ENCODE assay signal across 8 mouse cellular contexts in genomic region chr10:110992047-110992431, GRCm38 (mm10). TPM values are rescaled to one million over a fixed set of nuclear protein-coding genes. Genes with fewer than 3 reads are reported as not detected.
DNase-seq lines count a peak whose midpoint lies in the region; ATAC-seq and TF ChIP-seq lines count a peak whose summit lies in the region.

No protein-coding gene starts in this region.

- TF ChIP-seq EP300 in liver, postnatal 0 days (IDR thresholded peaks at IDR 0.05; ENCODE audit: low read depth): peak; percentile 83

- no peak for TF ChIP-seq CTCF in liver, postnatal 0 days (IDR thresholded peaks at IDR 0.05; ENCODE audit: low read depth)

- H3K4me1 ChIP-seq in intestine, embryonic 15.5 days (replicated peaks): 0 out of 2 replicates have a peak, but pooled peaks cover 5% of the 10 kb centered on the region
- H3K4me1 ChIP-seq in liver, postnatal 0 days (ENCODE audit: insufficient read depth): peaks cover 15% of the 10 kb centered on the region

- H3K4me3 ChIP-seq in intestine, embryonic 15.5 days (replicated peaks): no peak overlapping the region
- no peak overlapping the region for H3K4me3 ChIP-seq in liver, postnatal 0 days (ENCODE audit: low read depth, low read length)

- DNase-seq in heart, adult 18-20 months: peak; percentile 38 to 49
- DNase-seq in heart, postnatal 4 days: no peak
- DNase-seq in adrenal gland, postnatal 36 days: peak; percentile 40
- DNase-seq in liver, postnatal 0 days: peak; percentile 28
- DNase-seq in thymus, adult 18-20 months: no peak
- no peak for DNase-seq in urinary bladder, postnatal 10 days (ENCODE audit: low spot score)

- H3K27me3 ChIP-seq in intestine, embryonic 15.5 days (replicated peaks): no peaks in the 10 kb centered on the region
- H3K27me3 ChIP-seq in liver, postnatal 0 days (ENCODE audit: insufficient read depth, low read length): no peaks in the 10 kb centered on the region

- ATAC-seq in intestine, embryonic 15.5 days: peak; percentile 79
- ATAC-seq in liver, postnatal 0 days: peak; percentile 79
- ATAC-seq in CD4-positive, CD25-positive, alpha-beta regulatory T cell, adult 4 months: no peak

- H3K27ac ChIP-seq in intestine, embryonic 15.5 days: no peak overlapping the region
- 0 out of 2 replicates have a peak overlapping the region, but pooled peaks have one; percentile 23 for H3K27ac ChIP-seq in liver, postnatal 0 days (ENCODE audit: low read depth)

- no peaks in the 10 kb centered on the region for H3K36me3 ChIP-seq in intestine, embryonic 15.5 days
- H3K36me3 ChIP-seq in liver, postnatal 0 days (replicated peaks; ENCODE audit: insufficient read depth, low read length): no peaks in the 10 kb centered on the region

- no peak overlapping the region for H3K4me2 ChIP-seq in intestine, embryonic 15.5 days (replicated peaks)
- H3K4me2 ChIP-seq in liver, postnatal 0 days (ENCODE audit: low read depth, low read length): peak overlapping the region; percentile 38

- no peaks in the 10 kb centered on the region for H3K9me3 ChIP-seq in intestine, embryonic 15.5 days
- no peaks in the 10 kb centered on the region for H3K9me3 ChIP-seq in liver, postnatal 0 days (ENCODE audit: low read length)

- no peak overlapping the region for H3K9ac ChIP-seq in intestine, embryonic 15.5 days
- no peak overlapping the region for H3K9ac ChIP-seq in liver, postnatal 0 days (replicated peaks)

- 34% methylated on average over 9 of the region's 9 CpGs for WGBS in intestine, embryonic 15.5 days
- 29% methylated on average over 9 of the region's 9 CpGs for WGBS in liver, postnatal 0 days (ENCODE audit: insufficient replicate concordance)

RNA-seq across cellular contexts. Expression of gene Zdhhc17, which starts 17.9 kb away (rescaled TPM):
- total RNA-seq in heart, adult 18-20 months (2021): 10 to 100 TPM; 18.1 to 23.1 TPM
- total RNA-seq in heart, postnatal 4 days (2021): 10 to 100 TPM; 24.9 to 25.8 TPM
- total RNA-seq in adrenal gland, postnatal 36 days (2021): 10 to 100 TPM; 34.6 to 40.1 TPM
- 16.7 and 19.3 TPM in 2 replicates for polyA plus RNA-seq in intestine, embryonic 15.5 days (2015; fragmentation: Nextera tagmentation; extraction: Ambion mirVana)
- polyA plus RNA-seq in liver, postnatal 0 days (2015; fragmentation: Nextera tagmentation; extraction: Ambion mirVana): 4.1 and 4.9 TPM in 2 replicates
- polyA plus RNA-seq in CD4-positive, CD25-positive, alpha-beta regulatory T cell, adult 4 months (2017; shearing (Covaris generic)): 10 to 100 TPM; 19.7 to 22.7 TPM

Comparison
In these comparisons a context has a peak if more than half of its experiments do, and no peak if none do; other contexts are left out.
1. DNase-seq: peak in heart, adult 18-20 months (2 of 2), adrenal gland, postnatal 36 days (2 of 2) and liver, postnatal 0 days (single experiment); none in heart, postnatal 4 days (single experiment), thymus, adult 18-20 months (0 of 2) and urinary bladder, postnatal 10 days (single experiment).